Mouse (Mus musculus) testis, adult 2 months (tissue): ENCODE measurements at regions not wholly inside any gene's neighbourhood (a gene's known extent, or its start where the extent isn't known, plus 50 kb on each side); places are given as distances from the start of the nearest gene placed in this dataset.

Experiments used
- CTCF ChIP-seq: fragments of 200-500 bp; IDR thresholded peaks from 2 replicates; pipeline ENCODE4 v1.5.1; 2012; ENCODE audit warnings: low read depth, mild to moderate bottlenecking, inconsistent platforms, low read length, moderate library complexity; ENCODE audit not compliant: control insufficient read depth, insufficient read depth, insufficient replicate concordance
- POLR2A ChIP-seq: fragments of 200-500 bp; IDR thresholded peaks from 2 replicates; pipeline ENCODE4 v1.6.1; 2012; ENCODE audit warnings: low read depth, mild to moderate bottlenecking, inconsistent platforms, low read length, moderate library complexity; ENCODE audit not compliant: control insufficient read depth

- TF ChIP-seq CTCF = no peak
- no peak for TF ChIP-seq POLR2A
Observed at GRCm38 (mm10) chr12:6024111-6024510, 648.6 kb upstream of the Klhl29 start.
